Mouse (Mus musculus): ENCODE data around the gene Trhde. TPM values are rescaled to one million over a fixed set of nuclear protein-coding genes. Genes with fewer than 3 reads are reported as not detected.
A peak's percentile ranks its signal among the peaks of the same experiment; 100 is the strongest.

Trhde gene
- not detected in 2 replicates for polyA plus RNA-seq (2015; fragmentation: Nextera tagmentation; extraction: Ambion mirVana)

DNA sequence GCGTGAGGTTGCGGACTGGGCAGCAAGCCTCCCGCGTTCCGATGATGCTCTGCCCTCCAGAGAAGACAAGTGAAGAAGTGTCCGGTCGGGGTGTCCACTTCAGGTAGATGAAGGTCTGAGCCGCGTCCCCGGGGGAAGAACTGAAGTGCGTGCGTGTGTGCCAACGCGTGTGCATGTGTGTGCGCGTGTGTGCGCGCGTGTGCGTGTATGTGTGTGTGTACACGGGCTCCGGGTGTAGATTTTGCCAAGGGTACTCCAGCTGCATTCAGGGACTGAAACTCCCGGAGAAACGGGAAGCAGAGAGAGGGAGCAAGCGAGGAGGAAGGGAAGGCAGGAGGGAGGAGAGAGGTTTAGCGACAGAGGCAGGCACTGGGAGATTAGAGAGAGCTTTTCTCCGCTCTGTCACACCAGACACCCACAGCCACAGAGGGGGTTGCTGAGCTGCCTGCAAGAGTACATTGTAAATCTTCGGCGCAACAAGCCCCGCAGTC lies at the start of gene Trhde:
TSS of gene Trhde (minus strand) at position 147 of the 491 bp plus-strand sequence.
- H3K4me2 ChIP-seq = peak within 1 kb of the TSS; percentile 95
- 1% methylated on average over 30 of the region's 30 CpGs for WGBS
- H3K9ac ChIP-seq = peak within 1 kb of the TSS; percentile 12
- H3K27me3 ChIP-seq (replicated peaks) = peaks cover 77% of the 10 kb centered on the region
- no peaks in the 10 kb centered on the region for H3K9me3 ChIP-seq
- no peak within 1 kb of the TSS for H3K27ac ChIP-seq (replicated peaks)
- ATAC-seq (ENCODE audit: extremely low read depth, insufficient number of reproducible peaks, low FRiP score, low TSS enrichment) = no peak
- H3K36me3 ChIP-seq = no peaks in the 10 kb centered on the region
- H3K4me1 ChIP-seq = peaks cover 21% of the 10 kb centered on the region
- peak within 1 kb of the TSS; percentile 64 for H3K4me3 ChIP-seq

DNA sequence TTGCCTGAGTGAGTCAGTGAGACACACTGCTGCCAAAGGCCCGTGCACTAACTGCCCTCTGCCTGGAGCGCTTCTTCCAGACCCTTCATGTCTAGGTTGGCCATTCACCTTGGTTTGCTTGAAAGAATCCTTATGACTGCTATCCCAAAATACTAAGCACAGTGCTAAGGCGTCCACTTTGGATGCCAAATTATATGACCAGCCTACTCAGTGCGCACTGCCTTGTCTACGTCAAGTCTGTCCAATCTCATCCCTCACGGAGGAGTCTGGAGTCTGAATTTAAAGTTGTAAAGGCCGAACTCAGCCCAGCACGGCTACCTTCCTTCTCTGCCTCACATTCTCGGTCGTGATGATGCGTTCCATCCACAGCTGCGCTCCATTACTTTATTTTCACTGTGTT lies 39.9 kb upstream of the Trhde start:
- H3K9me3 ChIP-seq = no peaks in the 10 kb centered on the region
- no peaks in the 10 kb centered on the region for H3K36me3 ChIP-seq
- ATAC-seq (ENCODE audit: extremely low read depth, insufficient number of reproducible peaks, low FRiP score, low TSS enrichment) = no peak
- no peak overlapping the region for H3K4me3 ChIP-seq
- WGBS = 70% methylated on average over 12 of the region's 12 CpGs
- H3K4me2 ChIP-seq = no peak overlapping the region
- no peaks in the 10 kb centered on the region for H3K4me1 ChIP-seq
- H3K27me3 ChIP-seq (replicated peaks) = no peaks in the 10 kb centered on the region
- no peak overlapping the region for H3K9ac ChIP-seq
- H3K27ac ChIP-seq (replicated peaks) = no peak overlapping the region

DNA sequence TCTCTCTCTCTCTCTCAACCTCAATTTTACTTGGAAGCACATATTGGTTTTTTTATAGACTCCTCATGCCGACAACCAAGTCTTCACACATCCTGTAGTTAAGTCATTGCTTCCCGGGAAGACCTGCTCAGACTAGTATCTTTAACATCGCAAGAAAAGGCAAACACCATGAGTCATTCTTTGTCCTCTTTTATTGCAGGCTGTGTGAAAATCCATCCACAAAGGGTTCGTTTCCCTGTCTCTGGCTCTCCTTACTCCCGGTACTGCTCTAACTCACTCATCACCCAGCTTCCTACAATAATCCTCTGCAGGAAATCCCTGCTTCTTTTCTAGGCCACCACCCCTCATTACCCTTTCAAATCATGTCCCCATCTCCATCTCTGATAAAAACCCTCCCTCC lies 39.3 kb upstream of the Trhde start:
- ATAC-seq (ENCODE audit: extremely low read depth, insufficient number of reproducible peaks, low FRiP score, low TSS enrichment) = no peak
- H3K9ac ChIP-seq = no peak overlapping the region
- H3K4me1 ChIP-seq = no peaks in the 10 kb centered on the region
- H3K27ac ChIP-seq (replicated peaks) = no peak overlapping the region
- WGBS = 49% methylated on average over 5 of the region's 5 CpGs
- no peaks in the 10 kb centered on the region for H3K9me3 ChIP-seq
- no peaks in the 10 kb centered on the region for H3K27me3 ChIP-seq (replicated peaks)
- no peaks in the 10 kb centered on the region for H3K36me3 ChIP-seq
- no peak overlapping the region for H3K4me3 ChIP-seq
- no peak overlapping the region for H3K4me2 ChIP-seq

DNA sequence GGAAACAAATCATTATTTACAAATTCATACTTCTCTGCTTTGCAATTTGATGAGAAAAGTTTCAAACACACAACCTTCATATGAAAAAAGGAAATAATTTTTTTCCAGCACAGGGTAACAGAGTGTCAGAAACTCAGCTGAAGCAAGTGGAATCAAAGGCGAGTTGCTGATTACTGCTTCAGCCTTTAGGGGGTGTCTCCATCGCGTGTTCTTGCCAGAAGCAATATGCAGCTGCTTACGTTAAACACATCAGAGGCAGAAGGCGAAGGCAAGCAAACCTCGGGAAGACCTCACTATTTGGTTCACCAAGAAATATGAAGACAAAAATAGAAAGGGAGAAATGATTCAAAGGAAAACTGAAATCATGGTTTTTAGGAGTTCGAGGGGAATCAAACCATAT lies 29.2 kb upstream of the Trhde start:
- Histone ChIP-seq H3K27me3 (replicated peaks) (no peaks in the 10 kb centered on the region), H3K27ac (replicated peaks) (no peak overlapping the region), H3K4me1 (no peaks in the 10 kb centered on the region), H3K36me3 (no peaks in the 10 kb centered on the region), H3K9me3 (no peaks in the 10 kb centered on the region), H3K9ac (no peak overlapping the region), H3K4me2 (no peak overlapping the region), H3K4me3 (no peak overlapping the region)
- no peak for ATAC-seq (ENCODE audit: extremely low read depth, insufficient number of reproducible peaks, low FRiP score, low TSS enrichment)
- 43% methylated on average over 7 of the region's 7 CpGs for WGBS

DNA sequence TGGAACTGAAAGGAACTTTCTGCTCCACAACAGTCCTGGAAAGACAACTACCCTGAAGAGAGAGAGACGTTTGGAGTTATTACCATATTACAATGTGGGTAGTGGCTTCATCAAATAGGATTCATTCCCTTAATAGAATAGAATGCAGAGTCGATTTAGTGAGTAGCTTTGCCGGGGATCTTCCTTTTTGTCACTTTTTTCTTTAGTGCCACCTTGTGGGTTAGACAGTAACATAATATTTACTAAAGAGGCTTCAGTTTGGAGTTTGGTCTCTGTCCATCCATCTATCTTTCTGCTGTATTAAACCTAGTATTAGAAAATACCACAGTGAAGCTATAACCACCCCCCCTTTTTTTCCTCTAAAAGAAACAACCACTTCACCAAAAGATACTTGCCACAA lies 6.7 kb upstream of the Trhde start:
- H3K9ac ChIP-seq = no peak overlapping the region
- no peaks in the 10 kb centered on the region for H3K4me1 ChIP-seq
- ATAC-seq (ENCODE audit: extremely low read depth, insufficient number of reproducible peaks, low FRiP score, low TSS enrichment) = no peak
- peaks cover 16% of the 10 kb centered on the region for H3K27me3 ChIP-seq (replicated peaks)
- no peak overlapping the region for H3K27ac ChIP-seq (replicated peaks)
- WGBS = 53% methylated on average over 3 of the region's 3 CpGs
- H3K36me3 ChIP-seq = no peaks in the 10 kb centered on the region
- no peak overlapping the region for H3K4me2 ChIP-seq
- no peak overlapping the region for H3K4me3 ChIP-seq
- no peaks in the 10 kb centered on the region for H3K9me3 ChIP-seq

DNA sequence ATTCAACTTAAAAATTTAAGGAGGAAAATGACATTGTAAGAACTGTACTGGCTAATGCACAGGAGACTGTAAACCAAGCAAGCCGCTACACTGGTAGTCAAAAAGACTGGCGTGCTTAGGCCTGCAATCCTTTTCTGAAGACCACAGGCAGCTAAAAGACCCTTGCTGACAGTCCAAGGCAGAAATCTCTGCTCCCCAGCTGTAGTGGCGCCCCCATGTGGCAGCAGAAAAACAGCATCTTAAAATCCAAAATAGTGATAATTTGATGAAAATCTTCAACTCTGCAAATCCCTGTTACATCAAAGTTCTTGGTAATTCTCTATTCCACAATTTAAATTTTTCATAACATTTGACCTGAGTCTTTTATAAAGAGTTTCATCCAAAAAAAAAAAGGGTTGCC lies 3.8 kb upstream of the Trhde start:
- Histone ChIP-seq H3K4me3 (no peak overlapping the region), H3K27ac (replicated peaks) (no peak overlapping the region), H3K4me1 (peaks cover 14% of the 10 kb centered on the region), H3K27me3 (replicated peaks) (peaks cover 46% of the 10 kb centered on the region), H3K4me2 (no peak overlapping the region), H3K36me3 (no peaks in the 10 kb centered on the region), H3K9ac (no peak overlapping the region), H3K9me3 (no peaks in the 10 kb centered on the region)
- ATAC-seq (ENCODE audit: extremely low read depth, insufficient number of reproducible peaks, low FRiP score, low TSS enrichment) = no peak
- WGBS = 38% methylated on average over 3 of the region's 3 CpGs

DNA sequence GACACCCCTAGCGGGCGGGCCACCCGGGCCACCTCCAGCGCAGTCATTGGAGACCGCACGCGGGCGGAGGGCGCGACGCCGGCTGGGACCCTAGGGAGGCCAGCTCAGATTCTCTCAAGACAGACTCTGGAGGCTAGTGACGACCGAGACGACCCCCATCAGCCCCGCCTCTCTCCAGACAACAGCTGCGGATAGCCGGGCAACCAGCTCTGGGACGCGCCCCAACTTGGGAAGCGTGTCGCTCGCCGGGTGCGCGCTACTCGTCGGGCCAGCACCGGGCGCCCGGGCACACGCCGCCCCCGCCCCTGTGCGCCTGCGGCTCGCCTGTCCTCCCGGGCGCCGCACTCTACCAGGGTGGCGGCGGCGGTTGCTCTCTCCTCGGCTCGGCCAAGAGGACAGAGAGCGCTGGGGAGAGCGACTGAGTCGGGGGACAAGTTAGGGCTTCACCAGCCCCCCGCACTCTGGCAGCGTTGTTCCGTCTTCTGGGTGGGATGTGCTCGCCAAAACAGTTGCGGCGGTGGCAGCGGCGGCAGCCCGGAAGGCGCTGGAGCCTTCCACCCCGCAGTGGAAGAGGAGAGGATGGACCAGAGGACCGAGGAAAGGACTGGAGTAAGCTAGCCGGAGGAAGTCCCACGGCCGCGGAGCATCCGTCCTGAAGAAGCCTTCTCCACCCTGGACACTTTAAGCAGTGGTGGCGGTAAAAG lies 498 bp downstream of the Trhde start:
- WGBS = under 1% methylated on average over 63 of the region's 66 CpGs
- Histone ChIP-seq H3K4me2 (peak overlapping the region; percentile 95), H3K4me3 (peak overlapping the region; percentile 64), H3K27ac (replicated peaks) (no peak overlapping the region), H3K36me3 (no peaks in the 10 kb centered on the region), H3K4me1 (peaks cover 21% of the 10 kb centered on the region), H3K9ac (peak overlapping the region; percentile 12), H3K27me3 (replicated peaks) (peaks cover 78% of the 10 kb centered on the region), H3K9me3 (no peaks in the 10 kb centered on the region)
- no peak for ATAC-seq (ENCODE audit: extremely low read depth, insufficient number of reproducible peaks, low FRiP score, low TSS enrichment)

DNA sequence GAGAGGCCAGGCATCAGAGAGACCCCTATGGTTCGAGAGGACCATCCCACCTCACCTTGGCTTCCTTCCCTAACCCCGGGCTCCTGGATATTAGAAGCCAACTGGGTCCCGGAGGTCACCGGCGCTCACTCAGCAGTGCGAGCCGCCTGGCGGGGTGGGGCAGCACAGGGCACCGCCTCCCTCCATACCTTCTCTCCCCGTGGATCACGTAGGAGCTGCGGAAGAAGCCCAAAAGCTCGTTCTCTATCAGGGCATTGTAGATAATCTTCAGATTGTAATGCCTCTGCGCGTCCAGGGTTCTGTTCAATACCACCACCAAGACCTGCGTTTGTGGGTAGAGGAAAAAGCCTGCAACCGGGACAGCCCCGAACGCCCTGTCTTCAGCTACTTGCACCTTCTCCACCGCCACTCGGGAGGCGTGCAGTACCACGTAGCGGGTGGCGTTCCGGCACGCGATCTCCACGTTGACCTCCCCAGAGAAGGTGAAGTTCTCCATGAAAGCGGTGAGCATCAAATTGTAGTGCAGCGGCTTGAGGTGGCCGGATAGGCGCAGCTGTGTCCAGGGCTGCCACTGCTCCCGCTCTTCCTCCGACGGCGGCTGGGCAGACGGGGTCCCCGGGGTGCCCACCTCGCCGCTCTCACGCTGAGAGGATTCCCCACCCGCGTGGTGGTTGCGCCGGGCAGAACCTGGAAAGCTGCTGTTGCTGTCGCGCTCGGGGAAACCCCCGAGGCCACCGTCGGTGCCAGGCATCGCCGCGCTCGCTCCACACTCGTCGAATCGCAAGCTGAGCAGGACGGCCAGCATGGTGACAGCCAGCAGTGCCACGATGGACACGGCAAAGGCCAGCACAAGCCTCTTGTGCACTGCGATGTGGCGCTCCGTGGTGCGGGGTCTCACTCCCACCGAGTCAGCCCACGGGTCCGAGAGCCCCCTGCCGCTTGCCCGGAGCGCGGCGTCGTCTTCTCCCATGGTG lies 1.5 kb downstream of the Trhde start:
- Histone ChIP-seq H3K36me3 (no peaks in the 10 kb centered on the region), H3K4me2 (peak overlapping the region; percentile 95), H3K9ac (no peak overlapping the region), H3K4me3 (peak overlapping the region; percentile 64), H3K27me3 (replicated peaks) (peaks cover 84% of the 10 kb centered on the region), H3K4me1 (peaks cover 21% of the 10 kb centered on the region), H3K9me3 (no peaks in the 10 kb centered on the region), H3K27ac (replicated peaks) (no peak overlapping the region)
- 8% methylated on average over 75 of the region's 75 CpGs for WGBS
- ATAC-seq (ENCODE audit: extremely low read depth, insufficient number of reproducible peaks, low FRiP score, low TSS enrichment) = no peak

DNA sequence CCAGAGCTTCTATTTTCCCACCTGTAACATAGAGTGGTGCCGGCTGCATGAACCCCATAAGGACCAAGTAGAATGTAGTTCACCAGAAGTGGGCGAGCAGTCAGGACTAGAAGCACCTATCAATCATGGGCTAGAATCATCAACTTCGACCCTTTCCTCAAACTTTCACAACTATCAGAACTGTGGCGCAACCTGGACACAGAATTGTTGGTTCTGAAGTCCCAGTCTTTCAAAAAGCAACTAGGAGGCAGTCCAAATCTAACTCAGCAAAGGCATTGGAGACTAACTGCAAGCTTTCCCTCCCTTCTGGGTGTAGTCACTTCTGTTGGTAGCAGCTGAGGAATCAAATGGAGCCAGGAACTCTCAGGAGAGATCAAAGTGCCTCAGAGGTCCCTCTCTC lies 2.6 kb downstream of the Trhde start:
- peaks cover 74% of the 10 kb centered on the region for H3K27me3 ChIP-seq (replicated peaks)
- WGBS = 80% methylated on average over 4 of the region's 4 CpGs
- no peaks in the 10 kb centered on the region for H3K36me3 ChIP-seq
- no peak overlapping the region for H3K27ac ChIP-seq (replicated peaks)
- H3K4me2 ChIP-seq = no peak overlapping the region
- no peak overlapping the region for H3K4me3 ChIP-seq
- no peaks in the 10 kb centered on the region for H3K9me3 ChIP-seq
- peaks cover 21% of the 10 kb centered on the region for H3K4me1 ChIP-seq
- H3K9ac ChIP-seq = no peak overlapping the region
- no peak for ATAC-seq (ENCODE audit: extremely low read depth, insufficient number of reproducible peaks, low FRiP score, low TSS enrichment)

DNA sequence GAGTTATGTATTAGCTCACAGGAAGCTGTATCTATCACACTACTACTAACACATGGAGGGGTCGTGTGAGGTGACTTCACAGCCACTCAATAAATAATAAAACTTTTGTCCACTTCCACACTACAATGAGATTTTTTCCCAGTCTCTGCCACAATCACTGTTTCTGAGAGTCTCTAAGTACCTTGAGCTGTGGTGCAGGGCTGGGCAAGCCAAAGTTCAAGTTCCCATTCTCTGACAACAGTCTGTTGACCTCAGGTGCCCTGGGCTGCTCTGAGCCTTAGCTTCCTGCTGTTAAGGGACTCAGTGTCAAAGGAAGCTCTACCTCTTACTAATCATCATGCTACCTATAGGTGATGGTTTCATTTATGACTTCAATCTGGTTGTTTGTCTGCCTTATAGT lies 3.3 kb downstream of the Trhde start:
- no peak overlapping the region for H3K4me3 ChIP-seq
- H3K9me3 ChIP-seq = no peaks in the 10 kb centered on the region
- H3K36me3 ChIP-seq = no peaks in the 10 kb centered on the region
- ATAC-seq (ENCODE audit: extremely low read depth, insufficient number of reproducible peaks, low FRiP score, low TSS enrichment) = no peak
- no peak overlapping the region for H3K4me2 ChIP-seq
- H3K27ac ChIP-seq (replicated peaks) = no peak overlapping the region
- 48% methylated on average over 1 of the region's 1 CpGs for WGBS
- H3K27me3 ChIP-seq (replicated peaks) = peaks cover 70% of the 10 kb centered on the region
- H3K4me1 ChIP-seq = peaks cover 21% of the 10 kb centered on the region
- no peak overlapping the region for H3K9ac ChIP-seq

DNA sequence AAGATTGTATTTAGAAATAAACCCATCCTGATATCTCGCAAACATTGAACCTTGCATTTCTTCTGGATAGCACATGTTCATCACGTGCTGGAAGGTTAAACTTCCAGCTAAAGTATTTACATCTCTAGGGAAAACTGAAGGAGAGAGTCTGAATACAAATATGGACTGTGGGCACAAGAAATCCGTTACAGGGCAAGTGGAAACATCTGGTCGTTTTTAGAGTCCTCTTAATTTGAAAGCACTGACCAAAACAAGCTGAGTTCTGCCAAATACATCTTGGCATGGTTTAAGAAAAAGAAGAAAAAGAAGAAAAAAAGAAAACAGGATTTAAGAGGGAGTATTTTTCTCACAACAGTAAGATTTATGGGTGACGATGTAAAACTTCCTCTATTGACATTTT lies 3.9 kb downstream of the Trhde start:
- Histone ChIP-seq H3K9ac (no peak overlapping the region), H3K27ac (replicated peaks) (no peak overlapping the region), H3K27me3 (replicated peaks) (peaks cover 65% of the 10 kb centered on the region), H3K4me3 (no peak overlapping the region), H3K36me3 (no peaks in the 10 kb centered on the region), H3K4me2 (no peak overlapping the region), H3K4me1 (peaks cover 21% of the 10 kb centered on the region), H3K9me3 (no peaks in the 10 kb centered on the region)
- ATAC-seq (ENCODE audit: extremely low read depth, insufficient number of reproducible peaks, low FRiP score, low TSS enrichment) = no peak
- WGBS = 56% methylated on average over 5 of the region's 5 CpGs

Data from heart, embryonic 13.5 days (tissue).